Mouse (Mus musculus) C2C12 (cell line): Measurements from ENCODE around the gene Atp5d.

Source experiments
- CEBPB ChIP-seq: IDR thresholded peaks from one replicate; pipeline ENCODE4 v1.6.1; 2011; ENCODE audit warnings: low read depth, mild to moderate bottlenecking, control low read depth, moderate library complexity
- CTCF ChIP-seq: IDR thresholded peaks from one replicate; pipeline ENCODE4 v1.5.1; 2011; ENCODE audit not compliant: control insufficient read depth, insufficient read depth, insufficient read length
- FOSL1 ChIP-seq: IDR thresholded peaks from one replicate; pipeline ENCODE4 v1.8.0; 2011; ENCODE audit warnings: mild to moderate bottlenecking, low read length; ENCODE audit not compliant: poor library complexity, insufficient read depth, severe bottlenecking
- MAX ChIP-seq: IDR thresholded peaks from one replicate; pipeline ENCODE4 v1.6.1; 2011; ENCODE audit warnings: mild to moderate bottlenecking, control low read depth
- MYOD1 ChIP-seq: IDR thresholded peaks from one replicate; pipeline ENCODE4 v1.6.1; 2011; ENCODE audit warnings: low read depth; ENCODE audit not compliant: control insufficient read depth, insufficient read length
- MYOG ChIP-seq: IDR thresholded peaks from one replicate; pipeline ENCODE4 v1.6.1; 2011; ENCODE audit not compliant: control insufficient read depth, insufficient read length; ENCODE audit errors: extremely low read depth
- USF1 ChIP-seq: IDR thresholded peaks from one replicate; pipeline ENCODE4 v1.6.1; 2011; ENCODE audit warnings: low read depth, mild to moderate bottlenecking, control low read depth, moderate library complexity

- TF ChIP-seq MAX (no peak), MYOD1 (no peak), CTCF (no peak), USF1 (no peak), CEBPB (no peak), FOSL1 (no peak), MYOG (no peak)
Observed at GRCm38 (mm10) chr10:80097275-80097674, 41.2 kb upstream of the Atp5d start.
